Mouse (Mus musculus) liver, postnatal 0 days (tissue): ENCODE measurements around the gene Lman2.

ENCODE experiments used
- CTCF ChIP-seq: sonication (generic); IDR thresholded peaks from 2 replicates; pipeline ENCODE4 v1.5.1; 2016; ENCODE audit warnings: antibody characterized with exemption, low read depth
- EP300 ChIP-seq: IDR thresholded peaks from 2 replicates; pipeline ENCODE4 v1.6.1; 2016; ENCODE audit warnings: antibody characterized with exemption, low read depth, mild to moderate bottlenecking

- no peak for TF ChIP-seq CTCF
- no peak for TF ChIP-seq EP300
Observed at GRCm38 (mm10) chr13:55319931-55320533, 42.6 kb downstream of the Lman2 start, which contains the start of gene Prelid1.
